Mouse (Mus musculus) G1E (cell line): ENCODE results near the gene Astn2. TPM values are rescaled to one million over a fixed set of nuclear protein-coding genes. Genes with fewer than 3 reads are reported as not detected.

Experiments used
- ATAC-seq: 2 replicates; pipeline ENCODE4 v1.8.0; 2016; ENCODE audit warnings: mild to moderate bottlenecking; ENCODE audit not compliant: insufficient number of reproducible peaks, poor library complexity, low FRiP score, severe bottlenecking; ENCODE audit errors: extremely low read depth
- DNase-seq: peaks from one replicate; pipeline ENCODE4 v3.0.0; 2012; ENCODE audit warnings: low spot score
- H3K27me3 ChIP-seq: 2 replicates; pipeline ENCODE4 v1.6.1; 2012; ENCODE audit warnings: mild to moderate bottlenecking, low read length, inconsistent platforms; ENCODE audit not compliant: insufficient read depth
- H3K36me3 ChIP-seq: replicated peaks from 2 replicates; pipeline ENCODE3; 2012; ENCODE audit warnings: mild to moderate bottlenecking, inconsistent platforms
- H3K4me1 ChIP-seq: 2 replicates; pipeline ENCODE4 v1.6.1; 2012; ENCODE audit warnings: low read depth, low read length, inconsistent platforms, mixed read lengths; ENCODE audit not compliant: insufficient read depth
- H3K4me3 ChIP-seq: 2 replicates; pipeline ENCODE4 v1.5.1; 2012; ENCODE audit warnings: low read depth, mild to moderate bottlenecking, inconsistent platforms, low read length, moderate library complexity, mixed read lengths
- H3K9me3 ChIP-seq: replicated peaks from 2 replicates; pipeline ENCODE4 v1.6.1; 2012; ENCODE audit warnings: inconsistent platforms
- CTCF ChIP-seq: IDR thresholded peaks from 2 replicates; pipeline ENCODE4 v1.5.1; 2012; ENCODE audit warnings: low read depth, low read length, inconsistent platforms, mixed read lengths
- GATA1 ChIP-seq: IDR thresholded peaks from 2 replicates; pipeline ENCODE4 v1.6.1; 2012; ENCODE audit warnings: borderline replicate concordance, low read length, inconsistent platforms, mixed read lengths
- GATA2 ChIP-seq: IDR thresholded peaks from 2 replicates; pipeline ENCODE4 v1.6.1; 2012; ENCODE audit warnings: low read depth, low read length, inconsistent platforms, borderline replicate concordance
- POLR2AphosphoS5 ChIP-seq: IDR thresholded peaks from 2 replicates; pipeline ENCODE4 v1.6.1; 2012; ENCODE audit warnings: low read depth, low read length, inconsistent platforms; ENCODE audit not compliant: insufficient replicate concordance
- TAL1 ChIP-seq: conservative IDR thresholded peaks from 2 replicates; pipeline ENCODE4 v1.6.1; 2012; ENCODE audit warnings: low read depth, low read length, inconsistent platforms, mixed read lengths
- polyA plus RNA-seq: library from polyadenylated mRNA; stranded (reverse); fragments of >175 nt; gene quantifications from 2 replicates; pipeline ENCODE4 v1.2.3, GENCODE M21; 2012
- total RNA-seq, 2 experiments: library from RNA; stranded (forward) in 1 of 2; stranded (reverse) in 1 of 2; fragments of 200-1000 nt in 1 of 2; fragments of >200 nt in 1 of 2; fragmentation: Nextera tagmentation in 1 of 2; gene quantifications; 2 replicates each; pipeline ENCODE4 v1.2.3; 2014 to 2017

Gene Astn2
- total and polyA plus RNA-seq, 3 experiments: not detected

GRCm38 (mm10) chr4:66033826-66034225 lies 370.6 kb downstream of the Astn2 start:
- no peak for ATAC-seq
- no peak overlapping the region for H3K4me3 ChIP-seq

GRCm38 (mm10) chr4:66031320-66031870 lies 373.0 kb downstream of the Astn2 start:
- no peak for ATAC-seq
- peaks cover 7% of the 10 kb centered on the region for H3K9me3 ChIP-seq

More at GRCm38 (mm10) chr4:66033826-66034225, 370.6 kb downstream of the Astn2 start:
- peaks cover 7% of the 10 kb centered on the region for H3K9me3 ChIP-seq
- H3K27me3 ChIP-seq: no peaks in the 10 kb centered on the region
- no peaks in the 10 kb centered on the region for H3K36me3 ChIP-seq
- no peak for TF ChIP-seq GATA2
- no peak for TF ChIP-seq POLR2AphosphoS5
- TF ChIP-seq CTCF: no peak
- no peaks in the 10 kb centered on the region for H3K4me1 ChIP-seq
- no peak for DNase-seq

GRCm38 (mm10) chr4:66029901-66030300 lies 374.5 kb downstream of the Astn2 start:
- no peaks in the 10 kb centered on the region for H3K27me3 ChIP-seq
- TF ChIP-seq GATA2: no peak
- TF ChIP-seq CTCF: no peak
- no peak for TF ChIP-seq TAL1
- TF ChIP-seq GATA1: no peak
- no peak for TF ChIP-seq POLR2AphosphoS5
- H3K36me3 ChIP-seq: no peaks in the 10 kb centered on the region
- DNase-seq (no peak), ATAC-seq (no peak)
- no peaks in the 10 kb centered on the region for H3K4me1 ChIP-seq
- no peak overlapping the region for H3K4me3 ChIP-seq
- H3K9me3 ChIP-seq: peaks cover 7% of the 10 kb centered on the region

More at GRCm38 (mm10) chr4:66031320-66031870, 373.0 kb downstream of the Astn2 start:
- no peaks in the 10 kb centered on the region for H3K36me3 ChIP-seq
- H3K4me1 ChIP-seq: no peaks in the 10 kb centered on the region
- DNase-seq: no peak
- H3K4me3 ChIP-seq: no peak overlapping the region
- TF ChIP-seq GATA2: no peak
- TF ChIP-seq TAL1: no peak
- no peak for TF ChIP-seq CTCF
- TF ChIP-seq POLR2AphosphoS5: no peak
- TF ChIP-seq GATA1: no peak
- no peaks in the 10 kb centered on the region for H3K27me3 ChIP-seq

- ATAC-seq: no peak
- TF ChIP-seq TAL1 (no peak), GATA1 (no peak), CTCF (no peak), GATA2 (no peak)
- no peak for DNase-seq
- Histone ChIP-seq H3K4me1 (no peaks in the 10 kb centered on the region), H3K36me3 (no peaks in the 10 kb centered on the region), H3K4me3 (no peak overlapping the region), H3K27me3 (no peaks in the 10 kb centered on the region), H3K9me3 (peaks cover 9% of the 10 kb centered on the region)
These were observed 376.5 kb downstream of the Astn2 start for GRCm38 (mm10) chr4:66027866-66028265.

- Histone ChIP-seq H3K9me3 (peaks cover 2% of the 10 kb centered on the region; the same call in 1 of the 2 replicates), H3K27me3 (no peaks in the 10 kb centered on the region), H3K4me3 (no peak overlapping the region), H3K4me1 (no peaks in the 10 kb centered on the region), H3K36me3 (no peaks in the 10 kb centered on the region)
- DNase-seq (no peak), ATAC-seq (no peak)
- TF ChIP-seq CTCF (no peak), TAL1 (no peak), GATA2 (no peak), GATA1 (no peak), POLR2AphosphoS5 (no peak)
These were observed 378.9 kb downstream of the Astn2 start for GRCm38 (mm10) chr4:66025393-66026062.

GRCm38 (mm10) chr4:66002936-66003335 lies 401.5 kb downstream of the Astn2 start:
- no peaks in the 10 kb centered on the region for H3K36me3 ChIP-seq
- H3K27me3 ChIP-seq: no peaks in the 10 kb centered on the region
- 0 out of 2 replicates have a peak, but pooled peaks cover 2% of the 10 kb centered on the region for H3K9me3 ChIP-seq
- TF ChIP-seq TAL1: no peak
- no peak for TF ChIP-seq GATA2
- no peak for TF ChIP-seq GATA1
- no peak for TF ChIP-seq CTCF
- no peak for TF ChIP-seq POLR2AphosphoS5
- no peak for DNase-seq
- ATAC-seq: no peak
- no peak overlapping the region for H3K4me3 ChIP-seq
- no peaks in the 10 kb centered on the region for H3K4me1 ChIP-seq
